Mouse (Mus musculus): ENCODE data around the gene Tln2.

Gene Tln2

DNA sequence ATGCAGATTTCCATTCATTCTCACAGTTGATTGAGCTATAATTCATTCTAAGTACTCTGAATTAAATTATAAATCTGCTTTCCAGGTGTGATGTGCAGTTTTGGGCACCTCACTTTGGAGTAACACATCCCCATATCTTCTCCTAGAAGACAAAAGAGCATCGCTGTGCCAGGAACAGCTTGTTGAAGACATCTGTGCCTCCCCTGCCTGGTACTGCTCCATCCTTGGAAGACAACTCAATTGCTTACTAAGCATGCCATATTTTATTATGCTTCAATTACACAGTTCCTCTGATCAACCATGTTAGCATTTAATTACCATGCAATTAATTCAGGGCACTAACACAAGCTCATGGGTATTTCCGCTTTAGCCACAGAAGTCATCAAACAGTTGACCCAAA lies 31.8 kb downstream of the Tln2 start:
- no peak for TF ChIP-seq GATA4 (IDR thresholded peaks at IDR 0.05; ENCODE audit: insufficient replicate concordance, low read length)

DNA sequence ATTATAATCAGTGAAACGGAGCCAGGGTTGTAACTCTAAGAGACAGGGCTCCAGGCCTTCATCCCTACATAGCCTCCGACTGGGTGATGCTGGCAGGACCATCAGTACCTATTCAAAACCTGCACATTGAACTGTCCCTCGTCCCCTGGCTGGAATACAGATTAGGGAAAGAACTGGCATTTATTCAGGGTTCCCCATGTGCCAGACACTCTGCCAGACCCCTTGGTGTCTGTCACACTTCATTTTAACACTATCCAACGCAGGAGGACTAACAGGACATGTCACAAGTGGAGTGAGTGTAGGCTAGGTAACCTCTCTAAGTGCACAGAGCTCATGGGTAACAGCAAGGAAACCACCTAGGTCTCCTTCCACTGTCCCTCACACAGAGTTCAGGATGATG lies 37.8 kb downstream of the Tln2 start:
- no peak for TF ChIP-seq GATA4 (IDR thresholded peaks at IDR 0.05; ENCODE audit: insufficient replicate concordance, low read length)

DNA sequence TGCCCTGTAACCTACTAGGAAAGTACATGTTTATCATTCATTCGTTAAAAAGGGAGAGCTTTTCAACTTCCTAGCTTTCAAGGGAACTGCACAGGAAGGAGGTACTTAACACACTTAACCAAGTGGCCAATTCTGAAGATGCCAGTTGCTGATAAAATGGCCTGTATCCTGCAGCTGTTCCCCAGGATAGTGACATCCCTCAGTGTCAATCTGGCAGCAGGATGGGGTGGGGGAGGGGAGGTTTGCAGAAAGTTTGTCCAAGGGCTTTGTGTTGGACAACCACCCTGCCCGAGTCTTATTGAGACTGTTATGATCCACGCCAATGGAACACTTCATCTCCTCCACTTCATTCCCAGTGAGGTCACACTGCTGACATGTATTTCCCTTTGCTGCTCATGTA lies 50.0 kb downstream of the Tln2 start:
- TF ChIP-seq GATA4 (IDR thresholded peaks at IDR 0.05; ENCODE audit: insufficient replicate concordance, low read length): no peak

DNA sequence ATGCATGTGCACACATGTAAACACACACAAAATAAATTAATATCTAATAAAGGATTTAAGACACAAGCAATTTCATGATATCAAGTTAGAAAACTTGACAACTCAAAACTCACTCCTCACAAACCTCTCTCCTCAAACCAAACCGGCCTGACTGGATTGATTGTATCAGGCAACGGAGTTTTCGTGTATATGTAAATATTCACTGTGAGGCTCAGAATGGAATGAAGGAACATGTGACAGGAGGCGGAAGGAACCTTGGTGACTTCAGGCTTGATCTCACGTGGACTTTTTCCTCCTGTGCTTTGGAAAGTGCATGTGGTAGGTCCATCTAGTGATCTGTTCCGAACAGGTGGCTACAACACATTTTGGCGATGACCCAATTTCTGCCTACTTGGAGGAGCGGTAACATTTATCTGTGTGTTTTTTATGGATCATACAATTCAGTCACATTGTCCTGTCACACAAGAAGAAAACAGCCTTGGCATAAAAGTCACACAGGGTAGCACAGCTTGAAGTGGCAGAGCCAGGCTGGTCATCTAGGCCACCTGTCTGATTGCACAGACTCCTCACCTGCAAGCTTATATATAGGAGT lies 54.7 kb downstream of the Tln2 start:
- TF ChIP-seq GATA4 (IDR thresholded peaks at IDR 0.05; ENCODE audit: insufficient replicate concordance, low read length): no peak

DNA sequence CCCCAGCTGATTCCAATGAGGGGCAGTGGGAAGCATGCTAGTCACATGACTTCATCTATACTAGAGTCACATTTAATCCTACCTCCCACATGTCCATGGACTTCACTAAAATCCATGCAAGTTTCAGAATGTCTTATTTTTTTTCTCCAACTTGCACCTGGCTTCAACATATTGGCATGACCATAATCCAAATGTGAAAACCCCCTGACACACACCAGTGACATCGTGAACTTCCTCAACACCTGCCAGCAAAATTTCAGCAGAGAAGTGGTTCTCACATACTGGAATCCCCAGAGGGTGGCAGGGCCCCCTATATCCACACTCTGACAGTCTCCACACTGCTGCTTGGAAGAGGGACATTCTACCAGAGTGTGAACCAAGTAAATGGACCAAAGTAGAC lies 57.7 kb downstream of the Tln2 start:
- no peak for TF ChIP-seq GATA4 (IDR thresholded peaks at IDR 0.05; ENCODE audit: insufficient replicate concordance, low read length)

DNA sequence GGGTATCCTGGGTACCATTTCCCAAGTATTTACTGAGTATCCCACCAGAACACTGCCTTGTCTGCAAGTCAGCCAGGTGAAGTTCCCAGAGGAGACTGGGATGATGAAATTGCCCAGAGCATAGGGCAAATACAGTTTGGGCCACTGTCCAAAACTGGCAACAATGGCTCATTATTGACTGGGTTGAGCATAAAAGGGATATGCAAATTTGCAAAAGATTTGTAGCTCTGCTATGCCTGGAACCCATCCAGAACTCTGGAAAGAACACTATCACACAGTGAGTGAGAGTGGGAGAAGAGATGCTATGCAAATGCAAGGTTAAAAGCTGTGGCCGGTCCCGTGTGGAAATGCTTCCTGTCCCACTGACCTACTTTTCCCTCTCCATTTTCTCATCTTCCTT lies 63.1 kb downstream of the Tln2 start:
- TF ChIP-seq GATA4 (IDR thresholded peaks at IDR 0.05; ENCODE audit: insufficient replicate concordance, low read length): no peak

DNA sequence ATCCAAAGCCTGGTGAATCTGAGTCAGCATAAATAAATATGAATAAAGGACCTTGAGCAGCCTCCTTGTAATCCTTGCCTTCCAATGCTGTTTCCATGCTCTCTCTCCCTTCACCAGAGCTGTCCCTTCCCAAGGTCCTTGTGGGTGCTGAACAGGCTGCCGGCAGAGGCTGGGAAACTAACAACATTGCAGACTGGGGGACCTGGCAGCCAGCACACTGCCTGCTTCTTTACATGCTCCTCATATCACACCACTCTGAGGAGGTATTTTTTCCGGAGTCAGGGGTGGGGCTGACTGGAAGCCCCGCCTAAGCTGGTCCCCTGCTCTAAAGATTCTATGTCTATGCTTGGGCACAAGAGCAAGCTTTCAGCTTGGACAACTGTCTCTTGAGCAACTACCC lies 64.2 kb downstream of the Tln2 start:
- no peak for TF ChIP-seq GATA4 (IDR thresholded peaks at IDR 0.05; ENCODE audit: insufficient replicate concordance, low read length)

DNA sequence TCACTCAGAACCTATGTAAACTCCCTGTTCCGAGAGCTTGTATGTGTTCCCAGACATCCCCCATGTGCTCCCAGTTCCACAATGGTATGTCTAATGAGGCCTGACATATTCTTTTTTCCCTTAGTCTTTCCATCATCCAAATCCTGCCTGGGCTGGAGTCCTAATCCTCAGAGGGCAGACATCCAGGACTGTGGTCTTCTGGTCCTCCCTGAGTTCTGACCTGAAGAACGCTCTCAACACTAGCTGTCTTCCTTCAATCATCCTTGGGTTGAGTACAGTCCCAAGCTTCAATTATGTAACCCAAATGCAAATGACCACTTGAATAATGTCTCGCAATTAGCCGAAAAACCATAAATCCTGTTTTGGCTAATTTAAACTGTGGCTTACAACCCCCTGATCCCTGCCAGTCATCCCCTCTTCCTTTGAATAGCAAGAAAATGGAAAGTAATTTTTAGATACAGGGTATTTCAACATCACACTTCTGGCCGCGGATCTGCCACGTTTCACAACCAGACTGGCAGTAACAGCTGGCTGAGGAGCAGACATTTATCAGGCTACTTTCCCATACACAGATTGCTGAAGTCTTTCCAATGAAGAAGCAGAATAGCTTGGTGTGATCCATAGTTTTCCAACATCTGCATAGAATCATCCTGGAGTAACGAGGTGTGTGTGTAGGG lies 65.5 kb downstream of the Tln2 start:
- no peak for TF ChIP-seq GATA4 (IDR thresholded peaks at IDR 0.05; ENCODE audit: insufficient replicate concordance, low read length)

DNA sequence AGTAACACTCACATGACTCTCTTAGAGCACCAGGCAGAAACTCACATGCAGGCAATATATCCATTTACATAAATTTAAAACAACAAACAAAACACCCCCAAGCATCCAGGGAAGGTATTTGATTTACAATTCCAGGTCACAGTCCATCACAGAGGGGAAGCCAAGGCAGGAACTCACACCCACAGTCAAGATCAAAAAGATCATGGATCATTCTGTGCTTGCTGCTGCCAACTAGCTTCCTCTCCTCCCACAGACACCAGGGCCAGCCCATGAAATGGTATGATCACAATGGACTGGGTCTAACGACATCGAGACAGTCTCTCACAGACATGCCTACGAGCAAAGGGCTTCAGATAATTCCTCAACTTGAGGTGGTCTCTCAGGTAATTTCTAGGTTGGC lies 70.1 kb downstream of the Tln2 start:
- no peak for TF ChIP-seq GATA4 (IDR thresholded peaks at IDR 0.05; ENCODE audit: insufficient replicate concordance, low read length)

DNA sequence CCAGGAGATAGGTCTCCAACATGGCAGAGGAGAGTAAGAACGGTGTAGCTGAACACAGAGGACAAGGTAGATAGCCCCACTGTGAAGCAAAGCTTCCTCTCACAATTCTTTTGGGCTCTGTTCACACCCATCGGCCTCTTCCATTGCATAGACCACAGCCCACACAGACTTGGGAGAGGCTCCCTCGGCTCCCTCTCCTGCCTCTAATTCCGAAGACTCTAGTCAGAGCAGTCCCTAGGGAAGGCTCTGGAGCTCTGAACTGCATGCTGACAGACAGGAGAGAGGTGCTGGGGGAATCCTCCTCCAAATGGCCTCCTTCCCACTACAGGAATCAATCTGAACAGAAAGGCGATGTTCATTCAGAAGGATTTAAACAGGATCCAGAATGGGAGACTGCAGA lies 72.9 kb downstream of the Tln2 start:
- TF ChIP-seq GATA4 (IDR thresholded peaks at IDR 0.05; ENCODE audit: insufficient replicate concordance, low read length): no peak

DNA sequence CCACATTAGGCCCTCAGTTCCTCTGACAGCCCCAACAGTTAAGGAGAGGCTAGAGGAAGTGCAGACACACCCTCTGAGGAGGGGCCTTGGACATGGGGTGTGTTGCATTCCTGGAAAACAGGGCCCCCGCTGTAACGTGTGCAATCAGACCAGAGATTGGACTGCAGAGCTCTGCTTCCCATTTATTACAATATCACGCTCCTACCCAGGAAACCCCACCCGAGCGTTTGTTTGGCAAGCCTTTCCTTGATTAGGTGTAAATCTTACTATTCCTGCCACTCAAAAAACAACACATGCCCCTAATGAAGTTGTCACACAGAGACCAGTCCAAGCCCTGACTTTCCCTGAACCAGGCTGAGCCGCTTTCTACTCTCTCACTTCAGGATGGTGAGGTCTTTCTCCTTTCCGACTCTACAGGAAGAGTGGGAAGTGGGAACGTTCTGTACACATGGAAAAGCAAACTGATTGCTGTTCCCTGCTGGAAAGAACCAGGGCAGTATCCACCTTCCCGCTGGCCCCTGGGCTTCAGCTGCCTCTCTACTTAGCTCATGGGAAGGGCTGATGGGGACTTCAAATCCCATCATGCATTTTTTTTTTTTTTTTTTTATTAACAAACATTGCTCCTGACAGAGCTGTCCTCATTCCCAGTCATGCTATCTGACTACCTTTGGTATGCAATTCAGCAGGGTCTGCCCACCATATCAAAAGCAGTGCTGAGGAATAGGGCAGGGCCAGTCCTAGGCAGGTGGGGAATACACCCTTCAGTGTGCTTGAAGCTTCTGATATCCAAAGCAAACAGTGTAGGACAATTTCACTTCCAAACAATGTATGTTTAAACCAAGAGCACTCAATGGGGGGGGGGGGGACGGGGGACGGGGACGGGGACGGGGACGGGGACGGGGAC lies 74.1 kb downstream of the Tln2 start:
- TF ChIP-seq GATA4 (IDR thresholded peaks at IDR 0.05; ENCODE audit: insufficient replicate concordance, low read length): no peak

DNA sequence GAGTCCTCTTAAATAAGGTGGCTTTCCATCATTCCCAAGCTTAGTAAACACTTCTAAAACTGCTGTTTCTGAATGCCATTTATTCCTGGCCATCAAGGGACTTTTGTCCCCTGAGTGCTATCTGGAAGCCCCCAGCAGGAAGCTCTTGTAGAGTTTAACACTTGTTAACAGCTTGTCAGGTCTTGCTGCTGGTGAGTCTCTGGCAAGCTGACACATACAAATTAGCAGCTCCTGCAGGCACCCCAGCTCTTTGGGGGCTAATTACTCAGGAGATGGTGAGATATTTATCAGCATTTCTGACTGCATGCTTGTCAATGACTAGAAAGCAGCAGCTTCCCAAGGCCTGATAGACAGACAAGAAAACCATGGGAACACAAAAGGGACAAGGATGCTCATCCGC lies 77.2 kb downstream of the Tln2 start:
- TF ChIP-seq GATA4 (IDR thresholded peaks at IDR 0.05; ENCODE audit: insufficient replicate concordance, low read length): no peak

DNA sequence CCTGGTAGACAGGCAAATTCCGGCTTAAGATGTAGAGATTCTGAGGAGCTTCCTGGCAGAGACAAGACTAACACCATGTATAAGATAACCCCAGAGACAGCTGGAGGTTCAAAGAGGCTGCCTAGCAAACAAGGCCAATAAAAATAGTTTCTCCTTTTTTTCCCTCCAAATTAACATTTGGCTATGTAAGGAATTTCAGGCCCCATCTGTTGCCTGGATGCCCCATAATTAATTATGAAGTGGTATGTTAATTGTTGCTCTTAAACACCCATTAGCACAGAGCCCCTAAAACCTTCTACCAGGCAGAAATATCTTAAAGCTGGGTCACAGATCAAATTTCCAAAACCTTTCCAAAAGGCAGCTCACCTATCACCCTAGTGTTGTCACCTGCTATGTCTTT lies 77.7 kb downstream of the Tln2 start:
- TF ChIP-seq GATA4 (IDR thresholded peaks at IDR 0.05; ENCODE audit: insufficient replicate concordance, low read length): no peak

DNA sequence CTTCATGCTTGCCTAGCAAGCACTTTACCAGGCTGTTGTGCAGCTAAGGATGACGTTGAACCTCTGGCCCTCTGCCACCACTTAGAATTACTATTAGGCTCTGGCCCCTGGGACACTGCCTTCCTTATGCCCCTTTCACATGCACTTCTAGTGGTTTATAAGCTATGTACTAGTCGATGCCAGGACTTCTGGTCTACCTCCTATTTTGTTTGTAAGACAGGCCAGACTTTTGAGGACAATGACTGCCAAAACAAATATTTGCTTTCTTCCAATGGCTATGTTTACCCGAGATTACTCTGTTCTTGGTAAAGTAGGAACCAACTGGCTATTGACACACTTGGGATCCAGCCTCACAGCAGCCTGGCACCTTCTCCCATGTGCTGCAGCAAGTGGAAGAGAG lies 82.1 kb downstream of the Tln2 start:
- peak; percentile 73; the same call in 1 of the 2 replicates for TF ChIP-seq GATA4 (IDR thresholded peaks at IDR 0.05; ENCODE audit: insufficient replicate concordance, low read length)

DNA sequence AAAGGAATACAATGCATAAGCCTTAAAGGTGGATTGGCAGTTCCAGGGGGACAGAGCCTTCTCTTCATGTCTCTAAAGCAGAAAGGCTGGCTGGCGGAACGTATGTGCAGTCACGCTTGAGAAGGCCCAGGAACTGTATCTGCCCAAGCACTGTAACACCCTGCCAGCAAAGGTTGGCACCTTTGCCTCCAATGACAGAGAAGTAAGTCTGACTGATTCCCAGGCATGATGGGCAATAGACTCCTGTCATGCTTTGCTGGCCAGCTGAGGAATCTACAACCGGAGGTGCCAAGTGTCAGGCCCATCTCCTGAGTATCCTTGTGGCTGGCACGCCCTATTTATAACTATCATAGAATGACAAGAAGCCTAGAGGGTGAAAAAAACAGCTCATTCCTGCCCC lies 83.3 kb downstream of the Tln2 start:
- no peak for TF ChIP-seq GATA4 (IDR thresholded peaks at IDR 0.05; ENCODE audit: insufficient replicate concordance, low read length)

Data from liver, adult (tissue).